Mouse (Mus musculus) kidney, adult 11 months (tissue): ENCODE results near the gene Map3k3.
"Not testable (repeated sequence)": the region's sequence is repeated elsewhere in the genome, so short reads cannot be mapped to it uniquely, and the experiment has no call there.

Source experiments
- DNase-seq: peaks from one replicate; pipeline ENCODE4 v3.0.0; 2022

Map3k3 gene

DNA sequence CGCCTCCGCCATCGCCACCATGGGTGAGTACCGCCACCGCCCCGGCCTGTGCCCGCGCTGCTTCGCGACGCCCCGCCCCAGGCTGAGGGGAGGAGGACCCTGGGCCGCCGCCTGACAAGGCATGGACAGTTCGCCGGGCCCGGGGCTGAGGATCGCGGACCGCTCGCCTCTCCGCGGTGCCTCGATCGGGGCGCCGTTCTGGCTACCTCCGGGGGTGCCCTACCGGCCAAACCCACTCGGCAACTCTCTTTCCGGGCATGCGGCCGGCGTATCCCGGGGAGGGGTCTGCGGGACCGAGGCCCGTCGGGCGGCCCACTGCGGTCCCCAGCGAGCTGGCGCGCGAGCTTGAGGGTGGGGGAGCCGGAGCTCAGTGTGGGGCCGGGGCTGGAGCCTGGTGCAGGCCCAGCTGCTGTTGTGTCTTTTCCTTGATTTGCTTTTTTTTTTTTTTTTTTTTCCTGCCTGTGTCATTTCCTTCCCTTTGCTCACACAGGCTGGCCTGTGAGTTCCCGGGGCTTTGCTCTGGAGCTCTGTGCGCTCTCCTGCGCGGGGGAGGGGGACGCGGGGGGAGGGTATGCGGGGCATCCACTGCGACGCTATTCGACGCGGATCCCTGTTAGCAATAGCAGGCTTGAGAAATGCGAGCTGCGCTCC lies 623 bp downstream of the Map3k3 start:
- DNase-seq = peak; percentile 71

DNA sequence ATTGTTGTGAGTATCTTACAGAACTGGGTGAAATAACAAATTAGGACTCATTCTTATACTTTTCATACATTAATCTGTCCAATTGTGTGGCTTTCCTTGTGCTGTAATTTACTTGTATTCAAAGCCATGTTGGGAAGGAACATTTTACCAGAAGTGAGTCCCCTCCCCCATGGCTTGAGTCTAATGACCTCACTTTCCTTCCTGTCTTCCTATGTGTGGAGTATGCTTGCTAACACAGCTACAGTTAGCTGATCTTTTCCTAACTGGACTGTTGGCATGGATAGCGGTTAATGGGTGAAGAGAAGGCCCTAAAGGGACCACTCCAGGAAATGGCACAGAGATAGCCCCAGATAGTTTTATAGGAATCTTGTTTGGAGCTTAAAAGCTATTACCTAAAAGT lies 13.8 kb downstream of the Map3k3 start:
- no peak for DNase-seq

DNA sequence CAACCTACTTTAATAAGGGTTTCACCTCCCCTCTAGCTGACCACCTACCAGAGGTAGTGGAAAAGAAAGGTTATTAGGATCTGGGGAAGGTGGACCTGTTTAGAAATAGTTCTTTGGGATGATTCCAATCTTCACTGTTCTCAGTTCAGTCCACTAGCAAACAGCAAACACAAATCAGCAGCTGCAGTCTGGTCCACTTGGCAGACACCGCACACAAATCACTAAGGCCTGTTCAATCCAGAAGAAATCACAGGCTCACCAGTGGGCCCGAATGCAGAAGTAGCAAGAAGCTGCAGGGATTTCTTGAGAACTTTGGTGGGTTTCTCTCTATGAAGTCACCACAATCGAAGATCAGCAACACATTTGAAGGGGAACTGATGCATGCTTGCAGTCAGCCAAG lies 18.5 kb downstream of the Map3k3 start:
- no peak for DNase-seq

DNA sequence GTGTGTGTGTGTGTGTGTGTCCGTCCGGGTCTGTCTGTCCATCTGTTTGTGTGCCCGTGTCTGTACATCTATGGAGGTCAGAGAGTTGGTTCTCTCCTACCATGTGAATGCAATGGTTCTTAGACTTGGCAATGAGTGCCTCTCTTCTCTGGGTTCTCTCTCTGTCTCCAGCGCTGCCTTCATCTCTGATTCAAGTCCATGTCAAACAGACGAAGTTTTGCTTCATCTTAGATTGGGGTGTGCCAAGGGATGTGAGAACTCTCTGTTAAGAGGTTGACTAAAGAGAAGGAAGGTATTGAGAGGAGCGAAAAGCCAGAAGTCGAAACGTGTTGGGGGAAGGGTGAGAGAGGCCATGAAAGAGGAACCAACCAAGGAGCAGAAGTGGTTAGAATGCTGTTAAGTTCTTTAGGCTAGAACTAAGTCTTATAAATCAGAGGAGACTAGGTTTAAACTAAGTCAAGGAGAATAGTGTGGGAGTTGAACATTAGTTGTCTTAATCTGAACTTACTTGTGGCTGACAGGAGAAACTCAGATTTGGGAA lies 21.7 kb downstream of the Map3k3 start:
- DNase-seq = no peak

DNA sequence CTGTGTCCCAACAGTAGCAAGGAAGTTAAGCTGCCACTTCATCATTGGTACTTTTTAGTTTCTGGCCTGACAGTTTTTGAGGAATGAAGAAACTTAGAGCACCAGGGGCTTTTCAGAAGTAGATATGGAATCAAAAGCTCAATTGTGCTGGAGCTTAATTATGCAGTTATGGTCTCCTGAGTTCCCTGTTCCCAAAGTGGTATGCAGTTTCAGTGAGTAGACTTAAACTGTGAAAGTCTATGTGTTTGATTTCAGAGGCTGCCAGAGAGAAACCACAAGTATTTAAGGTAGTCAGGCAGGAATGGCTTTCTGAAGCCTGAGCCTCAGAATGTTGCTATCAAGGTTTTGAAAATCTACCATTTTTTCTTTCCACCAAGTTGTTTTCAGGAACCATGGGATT lies 27.3 kb downstream of the Map3k3 start:
- DNase-seq = no peak

DNA sequence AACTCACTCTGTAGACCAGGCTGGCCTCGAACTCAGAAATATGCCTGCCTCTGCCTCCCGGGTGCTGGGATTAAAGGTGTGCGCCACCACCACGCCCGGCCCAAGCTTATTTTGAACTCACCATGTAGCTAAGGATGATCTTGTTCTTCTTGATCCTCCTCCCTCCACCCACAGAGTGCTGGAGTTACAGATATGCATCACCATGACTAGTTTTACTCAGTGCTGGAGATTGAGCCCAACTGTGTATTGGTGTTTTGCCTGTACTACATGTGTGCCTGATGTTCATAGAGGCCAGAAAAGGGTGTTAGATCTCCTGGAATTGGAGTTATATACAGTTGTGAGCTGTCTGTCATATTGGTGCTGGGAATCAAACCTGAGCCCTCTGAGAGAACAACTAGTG lies 37.8 kb downstream of the Map3k3 start:
- no peak for DNase-seq

DNA sequence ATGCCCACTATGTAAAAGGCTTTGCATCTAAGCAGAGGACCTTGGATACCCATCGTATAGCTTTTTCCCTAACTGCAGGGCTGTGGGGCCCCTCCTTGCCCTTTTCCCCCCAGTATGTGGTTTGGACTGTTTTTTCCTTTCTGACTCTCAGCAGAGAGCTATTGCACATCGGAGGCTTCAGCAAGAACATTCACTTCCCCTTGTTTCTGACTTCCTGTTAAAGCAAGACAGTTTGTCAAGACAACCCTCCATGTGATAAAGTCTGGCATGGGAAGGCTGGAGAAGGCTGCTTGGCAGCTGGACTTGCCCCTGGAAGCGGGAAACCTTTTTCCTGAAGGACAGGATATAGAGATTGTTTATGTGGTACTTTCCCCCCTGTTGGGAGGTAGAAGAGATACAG lies 38.3 kb downstream of the Map3k3 start:
- peak; percentile 28 for DNase-seq

DNA sequence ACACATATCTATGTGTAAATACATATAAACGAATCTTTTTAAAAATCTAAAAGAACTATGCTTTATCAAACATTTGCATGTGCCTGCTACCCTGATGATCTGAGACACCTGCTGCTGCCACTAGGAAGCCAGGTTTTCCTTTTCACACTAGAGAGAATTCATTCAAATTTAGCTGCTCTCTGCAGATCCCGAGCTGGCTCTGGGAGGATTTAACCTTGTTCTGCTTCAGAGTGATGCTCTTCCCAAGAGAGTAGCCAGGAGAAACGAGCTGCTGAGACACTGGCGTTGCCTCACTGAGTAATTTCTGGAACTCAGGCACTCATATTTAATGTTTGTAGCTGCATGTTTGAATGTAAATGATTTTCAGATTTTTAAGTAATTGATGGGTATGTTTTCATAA lies 40.4 kb downstream of the Map3k3 start:
- no peak for DNase-seq

DNA sequence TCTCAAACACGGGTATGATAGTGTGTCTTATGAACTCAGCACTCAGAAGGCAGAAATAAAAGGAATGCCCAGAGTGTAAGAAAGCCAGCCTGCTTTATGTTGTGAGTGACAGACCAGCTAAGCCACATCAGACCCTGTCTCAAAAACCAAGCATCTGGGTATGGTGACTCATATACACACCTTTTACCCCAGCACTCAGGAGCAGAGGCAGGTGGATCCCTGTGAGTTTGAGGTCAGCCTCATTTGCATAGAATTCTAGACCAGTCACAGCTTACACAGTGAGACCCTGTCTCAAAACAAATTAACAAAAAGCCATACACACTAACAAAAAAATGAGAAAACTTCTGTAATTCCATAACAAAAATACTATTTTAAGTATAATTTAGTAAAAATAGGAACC lies 41.4 kb downstream of the Map3k3 start:
- DNase-seq = no peak

DNA sequence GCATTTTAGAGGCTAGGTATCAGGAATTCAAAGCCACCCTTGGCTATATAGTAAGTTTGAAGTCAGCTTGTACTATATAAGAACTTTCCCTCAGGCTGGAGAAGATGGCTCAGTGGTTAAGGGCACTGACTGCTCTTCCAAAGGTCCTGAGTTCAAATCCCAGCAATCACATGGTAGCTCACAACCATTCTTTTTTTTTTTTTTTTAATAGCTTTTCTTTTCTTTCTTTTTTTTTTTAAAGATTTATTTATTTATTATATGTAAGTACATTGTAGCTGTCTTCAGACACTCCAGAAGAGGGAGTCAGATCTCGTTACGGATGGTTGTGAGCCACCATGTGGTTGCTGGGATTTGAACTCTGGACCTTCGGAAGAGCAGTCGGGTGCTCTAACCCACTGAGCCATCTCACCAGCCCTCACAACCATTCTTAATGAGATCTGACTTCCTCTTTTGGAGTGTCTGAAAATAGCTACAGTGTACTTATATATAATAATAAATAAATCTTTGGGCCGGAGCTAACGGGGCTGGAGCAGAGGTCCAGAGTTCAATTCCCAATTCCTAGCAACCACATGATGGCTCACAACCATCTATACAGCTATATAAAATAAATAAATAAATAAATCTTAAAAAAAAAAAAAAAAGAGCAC lies 42.4 kb downstream of the Map3k3 start:
- DNase-seq = not testable (repeated sequence)

DNA sequence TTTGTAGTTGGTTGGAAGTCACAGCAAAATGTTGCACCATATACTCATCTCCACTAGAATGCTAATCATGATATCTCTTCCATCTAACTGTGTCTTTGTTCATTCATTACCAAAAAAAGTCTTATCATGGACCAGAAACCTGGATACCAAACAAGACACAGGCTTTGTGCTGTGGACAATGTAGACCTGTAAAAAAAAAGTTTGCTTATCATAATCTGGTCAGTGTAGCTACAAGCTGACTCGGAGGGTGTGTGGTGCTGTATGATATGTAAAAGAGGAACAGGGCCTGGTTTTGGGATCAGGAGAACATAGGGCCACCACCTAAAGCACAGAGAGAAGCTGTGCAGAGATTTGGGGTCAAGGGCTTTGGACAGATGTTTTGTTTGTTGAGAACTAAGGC lies 45.1 kb downstream of the Map3k3 start:
- no peak for DNase-seq

DNA sequence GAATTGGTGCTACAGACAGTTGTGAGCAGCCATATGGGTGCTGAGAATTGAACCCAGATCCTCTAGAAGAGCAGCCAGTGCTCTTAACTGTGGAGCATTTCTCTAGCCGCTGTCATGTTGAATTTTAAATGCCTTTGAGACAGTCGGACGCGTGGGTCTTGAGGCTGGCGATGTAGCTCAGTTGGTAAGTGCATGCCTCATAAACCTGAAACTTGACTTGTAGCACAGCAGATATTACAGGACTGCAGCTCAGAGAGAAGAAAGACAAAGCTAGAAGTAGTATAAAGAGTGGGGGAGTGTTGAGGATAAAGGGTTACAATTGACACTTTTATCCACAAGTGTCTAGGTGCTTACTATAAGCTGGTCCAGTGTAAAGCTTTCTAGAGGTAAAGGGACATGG lies 48.1 kb downstream of the Map3k3 start:
- DNase-seq = no peak

DNA sequence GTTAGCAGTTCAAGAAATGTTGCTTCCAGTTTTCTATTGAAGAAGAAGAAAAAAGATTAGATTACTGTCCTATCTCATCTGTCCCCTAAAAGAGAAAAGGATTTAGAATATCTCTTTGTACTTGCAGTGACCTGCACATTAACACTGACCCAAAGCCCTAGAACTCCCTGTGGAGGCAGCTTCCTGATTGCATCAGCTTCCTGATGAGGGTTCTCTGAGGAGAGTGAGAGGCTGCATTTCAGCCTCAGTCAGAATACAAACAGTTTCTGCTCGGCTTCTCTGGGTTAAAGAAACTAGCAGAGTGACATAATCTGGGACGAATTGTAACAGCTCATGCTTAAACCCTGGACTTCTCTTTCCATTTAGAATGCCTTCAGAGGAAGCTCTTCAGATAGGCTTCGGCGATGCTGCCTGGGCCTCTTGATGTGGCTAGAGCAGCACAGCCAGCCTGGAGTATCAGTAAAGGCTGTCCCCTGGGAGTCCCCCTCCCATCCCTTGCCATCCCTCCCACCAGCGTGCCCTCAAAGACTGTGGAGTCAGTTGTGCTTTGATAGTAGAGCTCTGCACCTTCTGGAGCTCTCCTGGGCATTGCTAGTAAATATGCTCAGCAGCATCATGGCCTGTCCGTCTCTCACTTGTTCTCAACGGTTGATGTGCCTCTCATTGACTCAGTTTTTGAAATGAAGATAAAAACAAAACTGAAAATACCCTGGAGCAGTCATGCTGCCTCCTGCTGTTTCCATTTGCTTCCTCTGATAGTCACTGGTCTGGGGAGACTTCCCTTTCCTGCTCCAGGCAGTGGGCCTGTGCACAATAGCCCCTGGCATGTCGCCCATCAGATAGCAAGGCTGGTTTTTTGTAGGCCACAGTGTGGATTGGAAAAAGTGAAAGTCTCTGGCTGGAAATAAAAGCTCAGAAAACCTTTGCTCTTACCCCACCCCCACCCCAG lies 50.4 kb downstream of the Map3k3 start:
- peak; percentile 78 for DNase-seq

DNA sequence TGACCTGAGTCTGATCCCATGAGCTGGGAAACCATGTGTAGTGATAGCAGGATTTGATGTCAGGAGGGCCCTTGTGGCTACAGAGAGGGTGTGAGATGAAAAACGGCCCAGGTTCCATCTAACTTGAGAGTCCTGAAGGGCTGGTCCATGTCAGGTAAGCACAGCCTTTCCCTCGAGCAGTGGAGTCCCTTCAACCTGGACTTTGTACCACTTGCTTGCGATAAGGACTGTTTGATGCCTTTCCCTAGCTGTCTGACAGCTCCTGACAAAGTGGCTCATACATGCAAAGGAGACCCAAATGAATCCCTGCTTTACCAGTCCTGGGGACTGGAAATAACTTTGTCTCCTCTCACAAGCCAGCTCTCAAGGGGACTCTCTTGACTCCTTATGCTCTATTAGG lies 66.8 kb downstream of the Map3k3 start:
- DNase-seq = no peak

DNA sequence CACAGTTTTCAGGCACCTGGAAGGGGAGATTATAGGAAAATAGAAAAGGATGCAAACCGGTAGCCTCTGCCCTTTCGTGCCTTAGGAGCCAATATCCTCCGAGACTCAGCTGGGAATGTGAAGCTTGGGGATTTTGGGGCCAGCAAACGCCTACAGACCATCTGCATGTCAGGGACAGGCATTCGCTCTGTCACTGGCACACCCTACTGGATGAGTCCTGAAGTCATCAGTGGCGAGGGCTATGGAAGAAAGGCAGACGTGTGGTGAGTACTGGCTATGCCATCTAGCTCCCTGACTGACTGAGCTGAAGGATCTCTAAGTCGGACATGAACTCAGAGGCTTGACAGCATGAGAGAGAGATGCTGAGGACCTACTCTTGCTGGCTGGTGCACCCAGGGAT lies 67.7 kb downstream of the Map3k3 start:
- no peak for DNase-seq

DNA sequence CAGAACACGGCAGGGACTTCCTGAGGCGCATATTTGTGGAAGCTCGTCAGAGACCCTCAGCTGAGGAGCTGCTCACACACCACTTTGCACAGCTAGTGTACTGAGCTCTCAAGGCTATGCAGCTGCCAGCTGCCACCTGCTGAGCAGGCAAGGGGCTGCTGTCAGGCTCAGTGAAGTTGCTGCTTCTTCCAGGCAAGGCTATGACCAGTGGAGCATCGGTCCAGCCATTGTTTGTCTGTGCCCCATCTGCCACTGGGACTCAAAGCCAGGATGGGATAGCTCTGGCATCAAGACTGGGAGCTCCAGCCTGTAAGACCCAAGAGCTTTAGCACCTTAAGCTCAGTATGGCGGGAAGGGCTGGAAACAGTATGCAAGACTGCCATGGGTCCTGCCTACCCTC lies 69.7 kb downstream of the Map3k3 start:
- no peak for DNase-seq

DNA sequence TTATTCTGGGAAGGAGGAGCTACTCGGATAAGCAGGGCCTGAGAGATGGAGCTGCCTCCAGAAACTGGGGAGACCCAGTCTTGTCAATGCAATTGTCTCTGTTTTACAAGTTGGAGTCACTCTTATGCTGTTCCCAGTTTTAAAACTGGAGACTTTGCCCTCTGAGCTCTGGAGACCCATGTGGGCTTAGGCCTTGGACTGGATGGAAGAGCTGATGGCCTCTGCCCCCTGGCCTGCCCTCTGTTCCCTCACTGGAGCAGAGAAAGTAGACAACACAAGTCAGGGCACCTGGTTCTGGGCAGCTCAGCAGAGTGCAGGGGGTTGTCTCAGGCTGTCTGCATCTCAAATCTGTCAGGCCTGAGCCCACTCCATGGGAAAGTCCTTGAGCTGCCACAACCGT lies 70.4 kb downstream of the Map3k3 start:
- peak; percentile 50 for DNase-seq

DNA sequence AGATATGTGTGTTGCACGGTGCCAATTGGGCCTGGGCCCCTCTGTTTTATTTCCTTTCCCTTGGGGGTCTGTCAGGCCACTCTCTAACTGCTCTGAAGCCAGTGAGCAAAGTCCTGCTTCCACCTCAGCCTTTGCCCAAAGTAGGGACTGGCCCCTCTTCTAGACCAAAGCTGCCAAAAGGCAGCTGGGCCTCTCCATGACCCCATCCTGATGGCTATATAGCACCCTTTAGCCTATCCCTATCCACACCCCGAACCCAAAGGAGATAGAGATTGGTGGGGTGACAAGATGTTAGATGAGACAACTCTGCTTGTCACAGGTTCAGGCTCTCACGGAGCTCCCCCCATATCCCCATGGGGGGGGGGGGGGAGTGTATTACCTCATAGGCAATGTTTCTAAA lies 71.3 kb downstream of the Map3k3 start:
- DNase-seq = no peak

DNA sequence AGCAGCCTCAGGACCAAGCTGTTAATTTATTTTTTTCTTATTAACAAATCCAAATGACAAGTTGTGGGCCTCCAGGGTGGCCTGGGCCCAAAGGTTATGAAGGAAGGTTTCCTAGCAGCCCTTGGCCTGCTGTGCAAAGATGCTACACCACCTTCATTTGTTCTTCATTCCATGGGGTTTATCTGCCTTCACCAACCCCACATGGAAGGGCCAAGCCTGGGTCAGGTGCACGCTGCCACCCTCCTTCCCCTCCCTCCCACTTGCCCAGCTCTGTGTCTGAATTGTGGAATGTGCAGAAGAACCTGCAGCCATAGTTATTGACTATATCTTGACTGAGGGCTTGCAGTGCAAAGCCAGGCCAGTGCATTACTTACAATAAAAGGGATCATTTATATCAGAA lies 71.8 kb downstream of the Map3k3 start:
- DNase-seq = no peak

DNA sequence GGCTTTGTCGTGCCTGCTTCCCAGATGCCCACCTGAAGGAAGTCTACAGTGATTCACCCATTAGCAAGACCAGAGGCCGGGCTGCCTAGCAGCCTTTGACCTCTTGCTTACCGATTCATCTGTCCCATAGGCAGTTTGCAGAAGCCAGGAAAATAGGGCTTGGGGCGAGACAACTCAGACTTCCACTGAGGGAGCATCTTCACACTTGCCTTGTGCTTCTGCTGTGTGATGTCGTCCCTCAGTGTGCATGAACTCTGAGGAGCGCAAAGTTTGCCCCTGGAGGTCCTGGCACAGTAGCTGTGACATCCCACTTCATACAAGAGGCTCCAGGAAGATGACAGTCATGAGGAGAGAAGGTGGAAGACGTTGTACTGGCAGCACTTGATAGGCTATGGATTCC lies 72.7 kb downstream of the Map3k3 start:
- DNase-seq = no peak

DNA sequence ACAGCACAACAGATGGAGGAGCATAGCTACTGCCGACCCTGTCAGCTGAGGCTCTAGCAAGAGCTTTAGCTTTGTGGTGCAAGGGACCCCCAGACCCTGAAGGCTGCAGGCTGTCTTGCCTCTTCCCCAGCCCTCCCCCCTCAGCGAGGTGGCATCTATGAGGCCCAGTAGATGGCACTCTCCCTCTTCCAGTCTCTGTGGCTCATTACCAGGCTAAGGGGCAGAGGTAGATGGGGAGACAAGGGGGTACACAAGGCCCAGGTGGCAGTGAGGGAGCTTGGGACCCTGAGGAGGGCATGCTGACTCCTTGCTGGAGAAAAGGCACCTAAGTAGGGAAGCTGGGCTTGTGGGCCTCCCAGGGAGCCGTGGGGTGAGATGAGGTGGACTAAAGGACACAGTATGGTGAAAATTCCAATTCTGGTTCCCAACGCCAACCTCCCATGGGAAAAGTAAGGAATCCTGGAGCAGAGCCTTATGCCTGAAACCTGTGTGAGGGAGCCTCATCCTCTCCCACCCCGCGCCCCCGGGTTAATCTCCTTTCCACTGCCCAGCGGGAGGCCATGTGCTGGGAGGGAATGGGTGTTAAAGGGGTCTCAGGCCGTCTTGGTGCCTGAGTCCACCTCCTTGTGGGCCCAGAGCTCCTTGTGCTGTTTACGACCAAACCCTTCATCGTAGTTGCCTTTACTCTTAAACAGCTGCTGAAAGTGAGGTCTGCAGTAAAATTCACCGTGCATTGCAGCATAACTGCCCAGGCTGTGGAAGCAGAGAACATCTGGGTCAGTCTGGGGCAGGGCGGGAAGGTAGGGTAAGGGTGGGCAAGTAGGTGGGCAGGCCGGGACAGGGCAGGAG lies 73.9 kb downstream of the Map3k3 start:
- no peak for DNase-seq

DNA sequence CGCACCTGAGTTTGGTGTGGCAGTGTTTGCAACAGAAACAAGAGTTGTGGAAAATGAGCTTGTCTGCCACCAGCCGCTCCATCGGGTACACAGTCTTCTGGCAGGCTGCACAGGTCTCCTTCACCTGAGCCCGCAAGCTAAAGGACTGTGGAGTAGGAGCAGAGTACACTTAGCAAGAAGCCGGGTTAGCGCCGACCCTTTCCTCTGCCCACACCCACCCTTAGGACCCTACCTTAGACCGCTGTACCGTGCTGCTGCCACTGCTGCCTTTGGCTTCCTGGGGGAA lies 74.5 kb downstream of the Map3k3 start:
- DNase-seq = no peak
